Mouse (Mus musculus): ENCODE data around the gene Clint1.

The Clint1 gene

DNA sequence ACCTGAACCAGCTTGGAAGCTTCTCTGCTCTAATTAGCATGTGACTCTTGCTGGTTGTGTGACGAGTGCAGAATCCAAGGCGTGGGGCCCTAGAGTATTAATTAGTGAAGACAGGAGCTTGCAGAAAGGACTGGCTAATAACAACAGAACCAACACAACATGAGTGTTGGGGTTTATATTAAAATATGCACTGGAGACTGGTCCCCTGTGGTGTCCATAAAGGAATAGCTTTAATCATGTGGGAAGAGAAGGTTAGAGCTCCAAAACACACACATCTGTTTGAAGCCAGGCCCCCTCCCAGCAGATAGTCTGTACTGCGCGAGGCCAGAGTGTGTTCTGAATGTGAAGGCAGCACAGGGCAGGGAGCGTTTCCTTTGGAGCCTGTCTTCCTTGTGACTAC lies 34.7 kb downstream of the Clint1 start:
- DNase-seq, result no peak

DNA sequence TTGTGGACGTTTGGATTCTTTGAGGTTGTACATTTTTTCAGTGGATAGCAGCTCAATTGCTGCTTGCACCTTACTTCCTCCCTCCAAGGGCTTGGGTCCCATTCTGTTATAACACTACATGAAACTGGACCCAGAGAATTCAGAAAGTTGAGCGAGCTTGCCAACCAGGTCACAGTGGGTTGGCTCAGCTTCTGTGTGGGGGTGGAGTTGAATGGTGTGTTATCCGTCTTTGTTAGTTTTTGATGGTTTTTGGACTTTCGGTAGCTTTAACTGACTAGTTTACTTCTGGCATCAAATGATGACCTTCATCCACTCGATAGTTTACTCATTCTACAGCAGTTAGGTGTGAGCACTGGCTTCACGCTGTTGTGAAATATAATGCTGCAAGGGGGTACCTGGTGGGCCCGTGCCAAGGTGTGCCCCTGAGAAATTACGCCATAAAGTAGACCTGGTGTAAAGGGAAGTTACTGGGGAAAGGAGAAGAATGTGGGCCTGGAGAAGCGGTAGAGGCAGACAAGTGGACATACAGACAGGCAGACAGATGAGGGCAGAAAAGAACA lies 36.7 kb downstream of the Clint1 start:
- no peak for DNase-seq

DNA sequence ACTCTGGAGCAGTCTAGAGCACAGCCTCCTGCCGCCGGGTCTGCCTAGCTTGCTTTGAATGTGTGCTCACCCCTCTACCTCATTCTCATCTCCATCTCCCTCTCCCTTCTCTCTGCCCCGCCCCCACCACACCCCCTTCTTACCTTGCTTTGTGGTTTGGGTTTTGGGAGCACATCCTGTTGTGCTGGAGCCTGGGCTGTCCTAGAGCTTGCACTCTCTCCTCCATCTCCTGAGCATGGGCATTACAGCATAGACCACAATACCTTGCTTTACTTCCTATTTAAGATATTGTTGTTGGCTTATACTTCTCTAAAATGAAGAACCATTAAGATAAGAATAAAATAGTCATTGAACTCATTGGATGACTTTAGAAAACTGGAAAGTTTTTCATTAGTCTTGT lies 38.1 kb downstream of the Clint1 start:
- DNase-seq, result no peak

DNA sequence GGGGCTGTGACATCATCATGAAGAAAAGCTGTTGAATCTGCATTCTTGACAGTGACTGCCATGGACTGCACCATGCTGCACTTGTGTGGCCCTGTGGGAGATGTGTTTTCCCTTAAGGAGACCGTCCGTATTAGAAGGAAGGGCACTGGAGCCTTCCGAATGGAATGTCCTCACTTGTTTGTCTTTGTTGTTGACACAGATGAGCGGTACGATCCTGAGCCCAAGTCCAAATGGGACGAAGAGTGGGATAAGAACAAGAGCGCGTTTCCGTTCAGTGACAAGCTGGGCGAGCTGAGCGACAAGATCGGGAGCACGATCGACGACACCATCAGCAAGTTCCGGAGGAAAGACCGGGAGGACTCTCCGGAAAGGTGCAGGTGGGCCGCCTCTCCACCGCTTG lies 38.6 kb downstream of the Clint1 start:
- no peak for DNase-seq

DNA sequence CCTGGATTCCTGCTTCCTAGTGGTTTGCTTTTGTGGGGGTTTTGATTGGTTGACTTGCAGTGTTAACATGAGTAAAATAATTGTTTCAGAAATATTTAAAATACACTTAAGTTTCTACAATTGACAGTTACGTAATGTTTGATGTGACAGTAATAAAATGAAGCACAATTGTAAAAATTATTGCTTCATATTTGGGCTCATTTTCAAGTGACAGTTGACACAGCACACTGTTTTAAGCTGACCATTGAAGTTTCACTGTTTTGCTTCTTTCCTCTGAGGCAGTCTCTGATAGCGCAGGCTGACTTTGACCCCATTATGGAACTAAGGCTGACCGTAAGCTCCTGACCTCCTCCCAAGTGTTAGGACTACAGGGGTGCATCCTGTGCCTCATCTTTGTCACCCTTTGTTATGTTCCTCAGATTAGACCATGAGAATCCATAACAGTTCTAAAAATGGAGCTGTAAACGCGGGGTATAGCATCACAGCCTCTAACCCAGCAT lies 41.1 kb downstream of the Clint1 start:
- DNase-seq, result no peak

DNA sequence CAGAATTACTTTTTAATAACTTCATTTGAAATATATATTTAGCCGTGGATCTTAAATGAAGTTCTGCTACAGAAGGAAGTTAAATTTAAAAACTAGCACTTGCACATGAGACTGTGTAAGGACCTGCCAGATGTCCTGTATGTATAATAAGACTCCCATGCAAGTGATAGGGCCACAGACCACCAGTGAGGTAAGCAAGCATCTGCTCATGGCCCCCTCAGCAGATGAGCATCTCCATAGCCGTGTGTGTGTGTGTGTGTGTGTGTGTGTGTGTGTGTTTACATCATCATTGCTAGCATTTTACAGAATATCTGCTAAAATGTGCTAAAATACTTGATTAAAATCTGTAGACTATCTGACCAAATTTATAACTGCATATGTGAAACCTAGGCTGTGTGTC lies 45.5 kb downstream of the Clint1 start:
- DNase-seq, result no peak

DNA sequence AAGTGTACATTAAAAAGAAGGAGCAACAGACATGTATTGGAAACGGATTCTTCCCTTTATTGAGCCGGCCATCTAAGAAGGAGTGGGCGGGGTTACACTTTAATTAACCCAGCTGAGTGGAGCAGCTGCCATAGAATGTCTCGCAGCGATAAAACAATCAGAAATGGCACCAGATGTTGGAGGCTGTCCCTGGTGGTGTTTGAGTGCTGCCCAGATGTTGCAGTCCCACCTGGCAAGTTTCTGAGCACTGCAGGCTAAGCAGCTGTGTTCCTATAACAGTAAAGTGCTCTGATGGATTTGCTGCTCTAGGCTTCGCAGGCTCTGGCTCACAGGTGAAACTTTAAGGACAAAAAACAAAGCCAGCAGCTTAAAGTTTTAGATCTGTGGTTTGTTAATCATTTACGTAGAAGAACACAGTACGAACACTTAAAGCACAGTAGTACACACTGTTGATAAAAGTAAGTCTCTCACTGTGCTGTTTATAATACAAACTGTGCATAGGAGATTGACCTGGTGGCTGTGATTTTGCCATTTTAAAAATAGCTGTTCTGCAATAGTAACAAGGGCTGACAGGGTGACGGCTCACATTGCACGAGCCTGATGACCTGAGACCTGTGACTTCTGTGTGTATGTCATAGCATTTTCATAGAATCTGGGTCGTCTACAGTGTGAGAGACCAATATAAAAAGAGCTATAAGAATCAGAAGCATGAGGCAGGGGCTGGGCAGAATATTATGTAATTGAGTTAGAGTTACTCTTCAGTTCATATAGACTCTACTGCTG lies 48.6 kb downstream of the Clint1 start:
- DNase-seq, result no peak

DNA sequence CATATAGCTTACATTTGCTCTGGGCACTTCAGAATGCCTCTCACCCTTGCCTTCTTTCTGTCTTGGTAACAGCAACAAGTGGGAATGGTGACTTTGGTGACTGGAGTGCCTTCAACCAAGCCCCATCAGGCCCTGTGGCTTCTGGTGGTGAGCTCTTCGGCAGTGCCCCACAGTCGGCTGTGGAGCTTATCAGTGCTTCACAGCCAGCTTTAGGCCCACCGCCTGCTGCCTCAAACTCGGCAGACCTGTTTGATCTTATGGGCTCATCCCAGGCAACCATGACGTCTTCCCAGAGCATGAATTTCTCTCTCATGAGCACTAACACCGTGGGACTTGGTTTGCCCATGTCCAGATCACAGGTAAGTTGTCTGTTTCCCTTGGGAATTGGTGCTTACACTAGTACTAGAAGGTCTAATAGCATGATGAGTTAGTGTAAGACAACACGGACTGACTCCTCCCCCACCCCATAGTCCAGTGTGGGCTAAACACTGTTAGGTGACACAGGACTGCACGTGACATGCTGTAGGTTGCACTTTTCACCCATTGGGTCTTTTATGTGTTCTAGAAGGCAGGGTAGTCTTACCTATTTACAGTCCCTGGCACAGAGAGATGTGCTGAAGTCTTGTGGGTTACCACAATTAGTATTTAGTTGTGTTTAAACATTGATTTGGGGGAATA lies 54.4 kb downstream of the Clint1 start:
- DNase-seq, result no peak

DNA sequence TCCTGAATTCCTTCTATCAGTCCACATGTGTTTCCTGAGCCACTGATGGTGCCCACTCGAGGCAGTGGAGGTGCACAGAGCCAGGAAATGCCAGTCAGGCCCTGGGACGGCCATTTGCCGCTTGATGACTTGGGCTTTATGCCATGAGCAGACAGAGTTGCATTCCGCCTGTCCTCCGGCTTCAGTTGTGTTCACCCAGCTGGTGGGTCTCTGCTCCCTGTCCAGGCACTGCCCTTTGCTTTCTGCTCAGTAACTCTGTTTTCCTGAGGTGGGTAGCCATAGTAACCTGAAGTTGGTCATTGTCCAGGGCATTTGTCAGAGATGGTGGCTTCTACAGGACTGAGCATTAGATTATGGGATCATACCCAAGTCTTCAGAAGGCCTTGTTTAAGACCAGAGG lies 55.5 kb downstream of the Clint1 start:
- DNase-seq, result no peak

DNA sequence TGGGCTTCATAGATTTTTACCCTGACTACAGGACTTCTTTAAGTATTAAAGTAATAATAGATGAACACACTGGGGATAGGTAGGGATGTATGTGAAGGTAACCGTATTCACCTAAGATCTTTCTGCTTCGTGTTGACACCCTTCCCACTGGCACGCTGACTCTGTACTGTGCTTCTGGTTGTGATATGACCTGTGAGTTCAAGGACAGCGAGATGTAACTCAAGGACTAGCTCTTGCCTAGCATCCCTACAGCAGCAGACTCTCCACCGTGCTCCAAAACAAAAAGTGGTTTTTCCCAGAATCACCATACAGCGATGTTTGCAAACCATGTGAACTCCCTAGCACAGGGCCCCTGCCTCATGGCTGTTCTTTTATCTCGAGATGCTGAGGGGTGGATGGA lies 56.2 kb downstream of the Clint1 start:
- DNase-seq, result no peak

DNA sequence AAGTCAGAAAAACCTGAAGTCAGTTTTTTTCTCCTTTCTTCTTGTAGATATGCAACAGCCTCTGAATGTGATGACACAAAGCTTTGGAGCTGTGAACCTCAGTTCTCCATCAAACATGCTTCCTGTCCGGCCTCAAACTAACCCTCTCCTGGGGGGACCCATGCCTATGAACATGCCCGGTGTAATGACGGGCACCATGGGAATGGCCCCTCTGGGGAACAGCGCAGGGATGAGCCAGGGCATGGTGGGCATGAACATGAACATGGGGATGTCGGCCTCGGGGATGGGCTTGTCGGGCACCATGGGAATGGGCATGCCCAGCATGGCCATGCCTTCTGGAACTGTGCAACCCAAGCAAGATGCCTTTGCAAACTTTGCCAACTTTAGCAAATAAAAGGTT lies 57.0 kb downstream of the Clint1 start:
- DNase-seq, result no peak

DNA sequence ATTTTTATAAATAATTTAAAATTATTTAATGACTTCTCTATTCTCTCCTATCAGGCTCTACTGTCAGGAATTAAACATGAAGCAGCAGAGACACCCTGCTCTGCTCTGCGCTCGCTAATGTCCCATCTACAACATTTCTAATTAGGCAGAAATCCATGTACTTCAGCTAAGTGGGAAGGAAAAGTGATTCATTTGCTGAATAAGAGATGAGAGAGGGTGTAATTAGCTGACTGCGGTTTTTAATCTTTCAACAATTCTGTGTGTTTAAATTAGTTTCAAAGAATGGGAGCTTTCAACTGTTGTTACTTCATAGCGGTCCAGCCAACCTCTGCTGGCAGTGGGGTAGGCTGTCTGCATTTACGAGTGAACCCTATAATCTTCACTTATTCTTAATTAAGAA lies 58.9 kb downstream of the Clint1 start:
- no peak for DNase-seq

DNA sequence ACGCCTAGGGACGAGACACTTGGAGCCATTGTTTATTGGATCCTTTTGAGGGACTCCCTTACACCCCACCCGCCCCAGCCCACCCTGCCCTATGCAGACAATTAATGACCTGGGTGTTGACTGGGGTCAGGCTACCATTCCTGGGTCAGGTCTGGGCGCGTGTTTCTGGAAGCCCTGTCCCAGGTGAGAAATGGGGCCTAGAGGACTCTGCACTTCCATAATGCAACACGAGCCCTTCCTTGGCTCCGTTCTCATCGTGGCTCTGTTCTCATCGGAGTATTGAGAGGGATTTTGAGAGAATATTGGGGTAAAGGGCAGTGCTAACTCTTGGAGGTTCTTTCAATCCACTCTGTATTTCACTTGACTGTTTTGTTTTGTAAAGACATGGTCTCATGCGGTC lies 64.3 kb downstream of the Clint1 start:
- DNase-seq, result no peak

DNA sequence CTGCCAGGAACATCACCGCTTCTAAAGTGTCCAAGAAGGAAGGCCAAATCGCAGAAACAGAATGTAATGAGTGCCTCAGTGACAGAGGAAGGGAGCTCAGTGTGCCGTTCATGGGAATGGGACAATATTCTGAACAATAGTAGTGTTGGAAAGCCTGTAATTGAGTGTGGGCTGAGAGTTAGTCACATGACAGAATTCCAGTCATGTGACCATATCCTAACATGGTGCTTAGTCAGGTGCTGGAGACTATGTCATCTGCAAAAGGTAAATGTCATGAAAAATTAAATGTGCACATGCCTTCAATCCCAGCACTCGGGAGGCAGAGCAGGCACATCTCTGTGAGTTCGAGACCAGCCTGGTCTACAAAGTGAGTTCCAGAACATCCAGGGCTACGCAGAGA lies 66.2 kb downstream of the Clint1 start:
- DNase-seq, result no peak

DNA sequence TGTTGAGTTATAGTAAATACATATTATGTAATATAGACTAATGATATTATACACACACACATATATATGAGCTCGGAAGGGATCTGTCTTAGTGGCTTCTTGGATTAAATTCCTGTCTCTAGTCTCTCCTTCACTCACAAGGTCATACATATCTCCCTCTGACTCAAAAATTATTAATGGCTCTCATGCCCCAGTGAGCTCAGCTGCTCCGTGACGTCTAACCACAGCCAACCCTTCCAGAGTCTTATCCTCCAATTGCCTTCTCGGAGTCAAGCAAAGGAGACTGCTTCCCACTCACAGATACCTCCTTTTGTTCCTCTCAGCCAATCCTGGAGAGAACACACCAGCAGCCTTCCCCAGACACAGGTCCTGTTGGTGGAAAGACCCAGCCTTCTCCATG lies 67.0 kb downstream of the Clint1 start:
- DNase-seq, result no peak

DNA sequence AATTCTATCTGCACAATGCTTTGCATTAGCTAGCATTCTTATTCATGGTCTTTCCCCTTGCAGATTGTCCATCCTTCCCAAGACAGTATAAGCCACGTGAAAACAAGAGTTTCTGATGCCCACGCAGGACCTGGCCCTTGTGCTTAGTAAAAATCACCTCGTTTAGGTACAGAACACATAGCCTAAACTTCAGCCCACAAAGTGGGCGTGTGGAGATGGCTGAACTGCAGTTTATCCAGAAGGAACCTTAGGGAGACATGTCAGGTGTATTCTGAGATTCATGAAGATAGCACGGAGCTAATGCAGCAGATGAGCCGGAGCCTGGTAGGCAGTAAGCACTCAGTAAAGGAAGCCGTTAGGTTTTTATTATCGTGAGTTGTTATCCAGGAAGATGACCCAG lies 69.2 kb downstream of the Clint1 start:
- no peak for DNase-seq

DNA sequence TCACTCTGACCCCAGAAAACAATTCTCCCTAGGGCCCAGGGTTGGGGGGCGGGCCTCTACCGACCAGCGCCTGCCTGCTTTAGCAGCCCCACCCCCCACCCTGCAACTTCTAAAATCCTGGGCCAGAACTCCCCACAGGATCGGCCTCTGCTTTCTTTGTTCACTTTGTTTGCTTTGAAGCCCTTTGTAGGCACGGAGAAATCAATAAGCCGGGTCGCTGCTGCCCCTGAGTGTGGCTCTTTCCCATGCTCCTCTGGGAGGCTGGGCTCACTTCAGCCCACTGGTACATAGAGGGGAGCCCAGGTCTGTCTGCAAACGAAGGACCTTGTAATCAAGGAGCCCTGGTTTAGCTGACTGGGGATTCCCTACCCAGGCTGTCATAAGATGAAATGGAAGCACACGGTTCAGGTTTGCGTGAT lies 69.6 kb downstream of the Clint1 start:
- DNase-seq, result no peak

DNA sequence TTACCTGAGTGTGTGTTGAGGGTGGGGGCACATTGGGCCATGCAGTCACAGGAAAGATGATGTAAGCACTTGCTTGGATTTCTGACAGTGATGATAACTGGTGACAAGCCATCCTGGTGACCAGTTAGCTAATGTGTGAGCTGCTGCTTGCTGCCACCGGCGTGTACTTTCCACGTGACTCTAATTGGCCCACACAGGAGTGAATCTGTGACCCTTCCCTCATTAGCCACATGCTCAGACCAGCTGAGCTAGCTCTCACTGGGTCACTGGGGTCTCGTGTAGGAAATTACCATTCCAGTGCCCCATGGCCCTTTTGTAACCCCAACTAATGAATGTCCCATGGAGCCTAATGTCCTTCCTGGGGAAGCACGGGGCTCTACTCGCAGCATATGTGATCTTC lies 73.6 kb downstream of the Clint1 start:
- no peak for DNase-seq

DNA sequence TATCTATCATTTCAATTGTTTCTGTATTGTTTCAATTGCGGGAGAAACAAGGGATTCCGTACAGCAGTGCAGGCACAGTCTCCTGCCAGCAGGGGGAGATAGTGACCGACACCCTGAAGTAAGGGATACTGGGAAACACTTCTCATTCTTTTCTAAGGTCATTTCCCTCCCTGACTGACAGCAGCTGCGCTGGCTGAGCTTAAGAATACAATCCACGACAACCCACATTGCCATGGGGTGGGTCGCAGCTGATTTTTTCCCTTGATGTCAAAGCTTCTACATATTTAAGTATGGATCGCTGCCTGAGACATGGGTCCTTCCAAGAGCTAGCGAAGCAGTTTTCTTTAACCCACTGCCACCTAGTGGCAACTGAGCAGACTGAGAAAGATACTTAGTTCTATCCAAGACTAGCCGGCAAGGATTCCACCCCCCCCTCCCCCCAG lies 74.8 kb downstream of the Clint1 start:
- peak; percentile 34 to 75 for DNase-seq

DNA sequence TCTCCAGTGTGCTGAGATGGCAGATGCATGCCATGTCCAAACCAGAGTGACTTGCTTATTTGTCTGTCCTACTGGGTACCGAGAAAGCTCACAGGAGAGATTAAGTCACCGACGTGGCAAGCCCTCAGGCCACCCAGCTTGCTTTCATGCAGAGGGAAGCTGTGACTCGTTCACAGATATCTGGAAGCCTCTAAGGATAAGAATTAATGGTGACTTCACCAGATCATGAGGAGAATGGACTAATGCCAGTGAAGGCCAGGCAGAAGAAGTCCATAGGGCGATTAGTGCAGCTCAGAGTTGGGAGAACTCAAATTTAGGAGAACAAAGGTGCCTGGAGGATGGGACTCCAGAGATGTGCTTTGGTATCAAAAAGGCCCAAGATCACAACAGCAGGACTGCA lies 75.6 kb downstream of the Clint1 start:
- no peak for DNase-seq

DNA sequence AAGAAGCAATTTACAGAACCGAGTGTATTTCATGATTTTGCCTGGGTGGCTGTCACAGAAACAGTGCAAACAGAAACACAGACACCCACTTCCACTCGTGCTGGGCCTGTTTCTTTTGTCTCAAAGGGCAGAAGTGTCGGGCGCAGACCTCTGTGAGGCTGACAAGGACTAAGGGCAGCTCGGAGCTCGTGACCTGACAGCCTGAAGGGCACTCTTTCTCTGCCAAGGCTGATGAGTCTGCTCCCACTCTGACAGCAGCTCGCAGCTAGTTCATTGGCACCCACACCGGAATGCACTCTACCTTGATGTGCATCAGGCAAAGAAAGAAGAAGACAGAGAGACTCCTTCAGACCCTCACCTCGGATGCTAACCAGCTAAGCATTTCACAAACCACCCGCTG lies 77.7 kb downstream of the Clint1 start:
- DNase-seq, result no peak

DNA sequence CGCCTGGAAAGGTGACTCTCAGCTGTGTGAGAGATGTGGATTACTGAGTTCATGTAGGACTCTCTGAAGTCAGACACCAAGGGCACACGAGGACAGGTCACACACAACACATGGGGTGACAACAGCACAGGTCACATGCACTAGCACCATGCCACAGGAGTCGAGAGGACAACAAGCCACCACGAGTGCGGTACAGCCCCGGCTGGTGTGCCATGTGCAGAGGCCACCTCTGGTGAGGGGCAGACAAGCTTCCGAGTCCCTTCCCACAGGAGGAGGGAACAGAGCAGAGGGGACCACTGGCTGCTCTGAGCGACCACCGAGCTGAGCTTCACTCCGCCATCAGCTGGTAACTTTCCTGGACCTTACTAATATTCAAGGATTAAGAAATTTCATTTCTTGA lies 80.9 kb downstream of the Clint1 start:
- no peak for DNase-seq

DNA sequence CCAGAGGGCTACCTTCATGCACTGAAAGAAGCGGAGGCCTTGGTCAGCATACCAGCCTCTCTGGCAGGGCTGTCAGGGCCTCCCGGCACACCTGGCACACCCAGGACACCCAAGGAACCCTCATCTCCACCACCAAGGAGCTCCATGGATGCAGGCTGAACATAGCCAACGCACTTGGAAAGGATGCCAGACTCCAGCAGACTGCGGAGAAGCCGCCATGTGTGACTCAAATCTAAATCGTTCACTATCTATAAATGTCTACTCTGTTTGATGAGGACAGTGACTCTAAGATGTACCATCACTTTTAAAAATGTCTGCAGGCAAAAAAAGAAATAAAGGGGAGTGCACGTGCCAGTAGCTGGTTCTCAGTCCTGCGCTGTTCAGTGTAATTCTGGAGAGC lies 85.6 kb downstream of the Clint1 start:
- no peak for DNase-seq

DNA sequence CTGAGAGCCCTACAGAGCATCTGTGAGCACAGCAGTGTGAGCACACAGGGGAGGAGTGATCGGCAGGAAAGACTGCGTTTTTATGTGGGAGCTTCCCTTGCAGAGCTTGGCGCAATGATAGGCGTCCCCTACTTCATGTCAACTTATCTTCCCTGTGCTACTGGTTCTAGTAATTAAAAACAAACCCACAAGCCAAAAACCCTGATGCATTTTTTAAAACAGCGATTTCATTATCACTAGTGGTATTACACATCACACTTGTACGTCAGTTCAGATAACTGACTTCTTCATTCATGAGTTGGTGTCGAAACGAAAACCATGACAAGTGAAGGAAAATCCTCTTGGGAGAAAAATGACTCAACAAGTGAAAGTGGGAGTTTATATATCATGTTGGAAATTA lies 87.1 kb downstream of the Clint1 start:
- no peak for DNase-seq

All from spleen, adult 18-20 months (tissue).